Mouse (Mus musculus) ES-E14 (cell line): ENCODE results near the gene Tars2.

Experiments
- HCFC1 ChIP-seq: IDR thresholded peaks from 2 replicates; pipeline ENCODE4 v1.6.1; 2012; ENCODE audit warnings: low read length, inconsistent platforms, borderline replicate concordance; ENCODE audit not compliant: insufficient read depth
- MAFK ChIP-seq: IDR thresholded peaks from 2 replicates; pipeline ENCODE4 v1.6.1; 2014; ENCODE audit warnings: mild to moderate bottlenecking, low read depth, low read length, inconsistent platforms; ENCODE audit not compliant: insufficient read depth

DNA sequence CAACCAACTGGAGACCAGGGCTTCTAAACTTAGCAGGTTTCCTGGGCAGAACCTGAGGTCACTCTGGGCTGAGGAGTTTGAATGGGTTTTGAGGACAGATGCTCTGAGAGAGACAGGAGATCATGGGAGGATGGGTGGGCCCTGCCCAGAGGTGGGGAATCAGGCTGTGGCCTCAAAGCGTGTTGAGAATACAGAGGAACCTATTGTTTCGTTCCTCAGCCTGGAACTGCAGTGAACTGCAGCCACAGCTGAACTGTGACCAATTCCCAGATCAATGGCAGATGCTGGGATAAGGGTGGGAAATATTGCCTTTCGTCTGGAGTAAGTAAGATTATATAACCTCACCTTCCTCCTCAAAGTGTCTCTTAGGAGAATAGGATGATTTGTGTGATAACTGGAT is 64.2 kb downstream of the Tars2 start:
- TF ChIP-seq MAFK (no peak), HCFC1 (no peak)
